Mouse (Mus musculus) neural tube, embryonic 15.5 days (tissue): ENCODE measurements around the gene Pskh1. TPM values are rescaled to one million over a fixed set of nuclear protein-coding genes. Genes with fewer than 3 reads are reported as not detected.

Experiments
- ATAC-seq: fragments of 200-750 bp; cut with Nextera tagmentation; 2 replicates; pipeline ENCODE4 v1.8.0; 2017; ENCODE audit warnings: mild to moderate bottlenecking, moderate TSS enrichment, moderate library complexity; ENCODE audit not compliant: low FRiP score
- H3K27ac ChIP-seq: fragments of 300-500 bp; sonication (generic); replicated peaks from 2 replicates; pipeline ENCODE4 v1.5.1; 2015; ENCODE audit warnings: mild to moderate bottlenecking, inconsistent platforms
- H3K27me3 ChIP-seq: fragments of 300-500 bp; sonication (generic); replicated peaks from 2 replicates; pipeline ENCODE4 v1.6.1; 2015; ENCODE audit warnings: inconsistent platforms
- H3K36me3 ChIP-seq: fragments of 300-500 bp; sonication (generic); 2 replicates; pipeline ENCODE4 v1.6.1; 2015; ENCODE audit warnings: inconsistent platforms
- H3K4me1 ChIP-seq: fragments of 300-500 bp; sonication (generic); 2 replicates; pipeline ENCODE4 v1.6.1; 2015; ENCODE audit warnings: inconsistent platforms
- H3K4me2 ChIP-seq: fragments of 300-500 bp; sonication (generic); 2 replicates; pipeline ENCODE4 v1.6.1; 2015; ENCODE audit warnings: inconsistent platforms, mild to moderate bottlenecking, moderate library complexity
- H3K4me3 ChIP-seq: fragments of 300-500 bp; sonication (generic); replicated peaks from 2 replicates; pipeline ENCODE4 v1.5.1; 2015; ENCODE audit warnings: mild to moderate bottlenecking, inconsistent platforms
- H3K9ac ChIP-seq: fragments of 300-500 bp; sonication (generic); replicated peaks from 2 replicates; pipeline ENCODE4 v1.6.1; 2015; ENCODE audit warnings: mild to moderate bottlenecking, inconsistent platforms
- H3K9me3 ChIP-seq: fragments of 300-500 bp; sonication (generic); replicated peaks from 2 replicates; pipeline ENCODE4 v1.6.1; 2016; ENCODE audit warnings: inconsistent platforms
- WGBS: fragments of 180-500 bp; shearing (Covaris S2); methylation state at CpG from one replicate; pipeline ENCODE4 v1.1.7; 2015; ENCODE audit warnings: mixed read lengths; 5-methylcytosine and 5-hydroxymethylcytosine counted together
- polyA plus RNA-seq: library from polyadenylated mRNA; unstranded; fragments of >200 nt; fragmentation: Nextera tagmentation; extraction: Ambion mirVana; gene quantifications from 2 replicates; pipeline ENCODE4 v1.2.1, GENCODE M21; 2015

Gene Pskh1
- polyA plus RNA-seq, 1 experiment from 2014 or later, result 9.3 TPM

GRCm38 (mm10) chr8:105937496-105938305, 37.5 kb downstream of the Pskh1 start:
- Histone ChIP-seq H3K9ac (peak overlapping the region; percentile 82), H3K27ac (peak overlapping the region; percentile 94), H3K9me3 (no peaks in the 10 kb centered on the region), H3K4me3 (peak overlapping the region; percentile 77), H3K4me1 (peaks cover 26% of the 10 kb centered on the region), H3K27me3 (no peaks in the 10 kb centered on the region), H3K36me3 (0 out of 2 replicates have a peak, but pooled peaks cover under 1% of the 10 kb centered on the region), H3K4me2 (peak overlapping the region; percentile 94)
- peak; percentile 63 for ATAC-seq
- WGBS, result 1% methylated on average over 33 of the region's 33 CpGs

- Histone ChIP-seq H3K9me3 (no peaks in the 10 kb centered on the region), H3K4me1 (peaks cover 26% of the 10 kb centered on the region), H3K27ac (peak within 1 kb of the TSS; percentile 94), H3K4me2 (peak within 1 kb of the TSS; percentile 94), H3K9ac (peak within 1 kb of the TSS; percentile 82), H3K4me3 (peak within 1 kb of the TSS; percentile 77), H3K36me3 (no peaks in the 10 kb centered on the region), H3K27me3 (no peaks in the 10 kb centered on the region)
- no peak for ATAC-seq
- 37% methylated on average over 4 of the region's 4 CpGs for WGBS
Measured at GRCm38 (mm10) chr8:105938306-105938669, 38.0 kb downstream of the Pskh1 start, which contains the start of gene Psmb10. Gene Psmb10 (minus strand): TSS chr8:105938444.

DNA sequence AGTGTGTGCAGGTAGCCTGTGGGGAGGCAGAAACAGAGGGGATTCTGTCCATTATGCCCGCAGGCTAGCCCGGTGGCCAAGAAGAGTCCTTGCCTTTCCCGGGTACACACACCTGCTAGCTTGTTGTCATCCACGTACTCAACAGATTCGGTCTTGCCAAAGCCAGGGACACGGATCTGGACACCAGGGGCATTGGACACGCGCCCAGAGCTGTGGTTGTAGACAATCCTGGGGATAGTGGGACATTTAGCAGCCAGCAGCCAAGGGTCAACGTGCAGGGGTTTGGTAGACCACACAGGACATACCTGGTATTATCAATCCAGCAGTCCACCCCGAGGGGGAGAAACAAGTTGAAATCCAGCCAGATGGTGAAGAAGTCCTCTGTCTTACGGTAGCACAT, 41.8 kb downstream of the Pskh1 start:
- no peak for ATAC-seq
- Histone ChIP-seq H3K4me3 (no peak overlapping the region), H3K4me2 (no peak overlapping the region), H3K36me3 (no peaks in the 10 kb centered on the region), H3K27ac (no peak overlapping the region), H3K9me3 (no peaks in the 10 kb centered on the region), H3K4me1 (peaks cover 11% of the 10 kb centered on the region; the same call in 1 of the 2 replicates), H3K27me3 (no peaks in the 10 kb centered on the region), H3K9ac (no peak overlapping the region)
- 91% methylated on average over 11 of the region's 11 CpGs for WGBS

DNA sequence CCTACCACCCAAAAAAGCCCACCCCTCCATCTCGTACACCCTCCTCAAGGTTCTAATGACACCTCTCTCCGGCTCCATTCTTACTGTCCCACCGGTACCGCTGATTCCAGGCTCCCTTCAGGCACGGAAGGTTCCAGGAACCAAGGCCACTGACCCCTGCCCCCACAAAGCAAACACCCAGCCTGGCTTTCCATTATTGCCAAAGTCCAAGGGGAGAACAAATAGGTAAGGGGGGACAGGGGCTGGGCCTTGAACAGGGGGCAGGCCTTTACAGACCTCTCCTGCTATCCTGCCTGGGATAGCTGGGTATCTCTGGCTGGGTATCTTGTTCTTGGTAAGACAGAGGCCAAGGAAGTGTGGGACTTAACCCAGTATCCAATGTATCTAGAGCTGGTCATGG, 42.3 kb downstream of the Pskh1 start:
- no peak for ATAC-seq
- no peaks in the 10 kb centered on the region for H3K36me3 ChIP-seq
- H3K27ac ChIP-seq, result no peak overlapping the region
- 91% methylated on average over 5 of the region's 5 CpGs for WGBS
- no peak overlapping the region for H3K4me2 ChIP-seq
- no peaks in the 10 kb centered on the region for H3K27me3 ChIP-seq
- no peak overlapping the region for H3K4me3 ChIP-seq
- H3K9ac ChIP-seq, result no peak overlapping the region
- H3K4me1 ChIP-seq, result peaks cover 11% of the 10 kb centered on the region; the same call in 1 of the 2 replicates
- no peaks in the 10 kb centered on the region for H3K9me3 ChIP-seq

GRCm38 (mm10) chr8:105943321-105943739, 43.1 kb downstream of the Pskh1 start, which contains the start of gene Lcat:
Gene Lcat (minus strand): TSS chr8:105943382.
- ATAC-seq, result peak; percentile 64; the same call in 1 of the 2 replicates
- Histone ChIP-seq H3K27me3 (no peaks in the 10 kb centered on the region), H3K9ac (no peak within 1 kb of the TSS), H3K4me2 (no peak within 1 kb of the TSS), H3K4me3 (no peak within 1 kb of the TSS), H3K4me1 (peaks cover 4% of the 10 kb centered on the region; the same call in 1 of the 2 replicates), H3K27ac (0 out of 2 replicates have a peak within 1 kb of the TSS, but pooled peaks have one; percentile 23), H3K9me3 (no peaks in the 10 kb centered on the region), H3K36me3 (no peaks in the 10 kb centered on the region)
- 67% methylated on average over 7 of the region's 8 CpGs for WGBS

- peak overlapping the region; percentile 52 for H3K27ac ChIP-seq
- no peaks in the 10 kb centered on the region for H3K9me3 ChIP-seq
- no peak overlapping the region for H3K9ac ChIP-seq
- peak; percentile 31; the same call in 1 of the 2 replicates for ATAC-seq
- no peaks in the 10 kb centered on the region for H3K36me3 ChIP-seq
- 66% methylated on average over 10 of the region's 10 CpGs for WGBS
- H3K27me3 ChIP-seq, result no peaks in the 10 kb centered on the region
- H3K4me1 ChIP-seq, result peaks cover 14% of the 10 kb centered on the region
- no peak overlapping the region for H3K4me2 ChIP-seq
- H3K4me3 ChIP-seq, result no peak overlapping the region
Measured at GRCm38 (mm10) chr8:105949350-105949749, 49.1 kb downstream of the Pskh1 start.

DNA sequence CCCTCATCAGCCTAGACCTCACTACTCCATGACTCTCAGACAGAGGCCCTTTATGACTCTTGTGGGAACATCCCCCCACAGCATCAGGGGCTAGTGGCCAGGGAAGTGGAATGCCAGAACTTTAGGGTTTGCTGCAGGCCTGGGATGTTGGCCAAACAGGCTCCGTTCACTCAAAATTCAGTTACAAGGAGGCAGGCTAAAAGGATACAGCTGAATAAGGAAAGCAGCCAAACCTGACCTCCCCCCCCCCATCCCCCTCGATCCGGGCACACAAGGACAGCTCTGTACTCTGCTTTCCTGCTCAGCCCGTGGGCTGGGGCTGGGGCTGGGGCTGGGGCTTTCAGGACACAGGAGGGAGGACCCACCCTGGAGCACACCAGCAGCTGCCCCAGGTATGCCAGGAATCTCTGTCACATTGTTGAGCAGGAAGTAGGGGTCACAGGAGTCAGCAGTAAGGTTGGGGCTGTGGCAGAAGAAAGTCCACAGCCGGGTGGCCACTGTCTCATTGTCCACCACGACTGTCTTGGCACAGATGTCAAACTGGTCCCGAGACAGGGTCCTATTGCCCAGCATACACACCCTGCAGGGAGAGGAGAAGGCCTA, 50.9 kb downstream of the Pskh1 start:
- Histone ChIP-seq H3K27me3 (no peaks in the 10 kb centered on the region), H3K36me3 (no peaks in the 10 kb centered on the region), H3K27ac (peak overlapping the region; percentile 80), H3K4me1 (peaks cover 14% of the 10 kb centered on the region), H3K4me3 (no peak overlapping the region), H3K4me2 (no peak overlapping the region), H3K9ac (no peak overlapping the region), H3K9me3 (no peaks in the 10 kb centered on the region)
- WGBS, result 68% methylated on average over 7 of the region's 7 CpGs
- ATAC-seq, result peak; percentile 84

GRCm38 (mm10) chr8:105956556-105956955, 56.3 kb downstream of the Pskh1 start:
- Histone ChIP-seq H3K4me3 (no peak overlapping the region), H3K9ac (no peak overlapping the region), H3K4me1 (0 out of 2 replicates have a peak, but pooled peaks cover 4% of the 10 kb centered on the region), H3K4me2 (no peak overlapping the region), H3K27me3 (no peaks in the 10 kb centered on the region), H3K27ac (no peak overlapping the region), H3K9me3 (no peaks in the 10 kb centered on the region), H3K36me3 (no peaks in the 10 kb centered on the region)
- no peak for ATAC-seq
- 92% methylated on average over 4 of the region's 4 CpGs for WGBS

DNA sequence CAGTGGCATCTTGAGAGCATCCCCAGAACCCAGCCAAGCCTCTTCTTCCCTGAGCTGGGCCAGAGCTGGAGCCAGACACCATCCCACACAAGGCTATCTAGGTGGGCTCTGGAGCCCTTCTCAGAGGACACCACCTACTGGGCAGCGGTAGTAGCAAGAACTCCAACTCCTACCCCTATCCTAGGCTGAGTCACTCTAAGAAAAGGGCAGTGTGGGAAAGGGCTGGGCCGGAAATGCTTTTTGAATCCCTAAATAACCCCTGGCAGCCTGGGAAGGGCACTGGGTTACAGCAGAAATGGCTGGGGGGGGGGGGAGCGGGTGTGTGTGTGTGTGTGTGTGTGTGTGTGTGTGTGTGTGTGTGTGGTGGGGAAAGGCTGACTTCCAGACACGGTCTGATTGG, 57.6 kb downstream of the Pskh1 start:
- Histone ChIP-seq H3K4me2 (no peak overlapping the region), H3K27ac (no peak overlapping the region), H3K9ac (no peak overlapping the region), H3K4me1 (0 out of 2 replicates have a peak, but pooled peaks cover 3% of the 10 kb centered on the region), H3K4me3 (no peak overlapping the region), H3K27me3 (no peaks in the 10 kb centered on the region), H3K9me3 (no peaks in the 10 kb centered on the region), H3K36me3 (no peaks in the 10 kb centered on the region)
- no peak for ATAC-seq
- 78% methylated on average over 3 of the region's 4 CpGs for WGBS

DNA sequence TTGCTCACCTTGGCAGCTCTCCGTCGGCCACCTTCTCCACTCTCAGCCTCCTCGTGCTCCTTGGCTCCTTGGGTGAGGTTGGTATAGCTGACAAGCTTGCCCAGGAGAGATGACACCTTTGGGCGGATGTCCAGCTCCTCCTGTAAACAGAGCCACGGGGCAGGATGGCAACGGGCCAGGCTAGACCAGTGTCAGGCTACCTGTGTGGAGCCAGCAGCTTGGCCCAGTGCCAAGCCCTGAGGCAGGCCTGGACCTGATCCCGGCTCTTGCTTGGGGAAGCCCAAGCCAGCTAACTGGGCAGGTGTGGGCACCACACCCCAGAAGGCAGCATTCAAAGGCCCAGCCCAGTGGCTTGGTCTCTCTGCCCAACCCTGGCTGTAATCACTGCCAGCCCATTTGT, 59.1 kb downstream of the Pskh1 start:
- peaks cover 1% of the 10 kb centered on the region for H3K27me3 ChIP-seq
- H3K4me2 ChIP-seq, result no peak overlapping the region
- H3K9me3 ChIP-seq, result no peaks in the 10 kb centered on the region
- 0 out of 2 replicates have a peak, but pooled peaks cover 3% of the 10 kb centered on the region for H3K4me1 ChIP-seq
- no peak overlapping the region for H3K9ac ChIP-seq
- ATAC-seq, result no peak
- no peak overlapping the region for H3K4me3 ChIP-seq
- H3K36me3 ChIP-seq, result no peaks in the 10 kb centered on the region
- 85% methylated on average over 7 of the region's 7 CpGs for WGBS
- no peak overlapping the region for H3K27ac ChIP-seq

GRCm38 (mm10) chr8:105961101-105961500, 60.9 kb downstream of the Pskh1 start:
- peaks cover 19% of the 10 kb centered on the region for H3K27me3 ChIP-seq
- H3K4me1 ChIP-seq, result peaks cover 20% of the 10 kb centered on the region
- no peak overlapping the region for H3K27ac ChIP-seq
- no peak for ATAC-seq
- H3K4me2 ChIP-seq, result no peak overlapping the region
- H3K36me3 ChIP-seq, result no peaks in the 10 kb centered on the region
- no peaks in the 10 kb centered on the region for H3K9me3 ChIP-seq
- 83% methylated on average over 14 of the region's 14 CpGs for WGBS
- H3K9ac ChIP-seq, result no peak overlapping the region
- H3K4me3 ChIP-seq, result no peak overlapping the region

GRCm38 (mm10) chr8:105961536-105961935, 61.3 kb downstream of the Pskh1 start:
- no peaks in the 10 kb centered on the region for H3K36me3 ChIP-seq
- no peak overlapping the region for H3K9ac ChIP-seq
- H3K27ac ChIP-seq, result no peak overlapping the region
- WGBS, result 89% methylated on average over 10 of the region's 10 CpGs
- H3K4me1 ChIP-seq, result peaks cover 20% of the 10 kb centered on the region
- H3K4me3 ChIP-seq, result no peak overlapping the region
- H3K9me3 ChIP-seq, result no peaks in the 10 kb centered on the region
- no peak overlapping the region for H3K4me2 ChIP-seq
- ATAC-seq, result no peak
- H3K27me3 ChIP-seq, result peaks cover 22% of the 10 kb centered on the region
